Mouse (Mus musculus): ENCODE measurements around the gene St3gal2. TPM values are rescaled to one million over a fixed set of nuclear protein-coding genes. Genes with fewer than 3 reads are reported as not detected.

St3gal2 gene
- polyA plus RNA-seq, 2 experiments, result 9.6 to 11.7 TPM

- no peak for DNase-seq (ENCODE audit: low read depth in 3 of 3, low spot score in 3 of 3)
- Histone ChIP-seq H3K4me2 (ENCODE audit: low read depth) (no peak overlapping the region), H3K9me3 (ENCODE audit: control insufficient read depth, low read length) (no peaks in the 10 kb centered on the region), H3K4me1 (replicated peaks; ENCODE audit: control insufficient read depth in 2 of 2, insufficient read depth in 2 of 2, low read length in 1 of 2) (no peaks in the 10 kb centered on the region), H3K36me3 (replicated peaks; ENCODE audit: control insufficient read depth, insufficient read depth, low read depth) (no peaks in the 10 kb centered on the region), H3K4me3 (ENCODE audit: insufficient read depth in 1 of 2, low read depth in 2 of 2, low read length in 2 of 2) (no peak overlapping the region), H3K27me3 (ENCODE audit: control insufficient read depth, insufficient read depth, low read length) (no peaks in the 10 kb centered on the region), H3K9ac (replicated peaks) (no peak overlapping the region), H3K27ac (no peak overlapping the region)
- ATAC-seq (ENCODE audit: insufficient read depth), result no peak
- 79% methylated on average over 7 of the region's 7 CpGs for whole genome bisulfite sequencing (ENCODE audit: insufficient replicate concordance)
- TF ChIP-seq CTCF (IDR thresholded peaks at IDR 0.05; ENCODE audit: low read depth), result peak; percentile 24; the same call in 1 of the 2 replicates
- TF ChIP-seq EP300 (IDR thresholded peaks at IDR 0.05; ENCODE audit: low read depth), result no peak
These were observed 27.7 kb upstream of the St3gal2 start for GRCm38 (mm10) chr8:110892040-110892439.

- Histone ChIP-seq H3K4me3 (ENCODE audit: insufficient read depth in 1 of 2, low read depth in 2 of 2, low read length in 2 of 2) (no peak overlapping the region), H3K4me1 (replicated peaks; ENCODE audit: control insufficient read depth in 2 of 2, insufficient read depth in 2 of 2, low read length in 1 of 2) (no peaks in the 10 kb centered on the region), H3K9ac (replicated peaks) (no peak overlapping the region), H3K9me3 (ENCODE audit: control insufficient read depth, low read length) (no peaks in the 10 kb centered on the region), H3K27me3 (ENCODE audit: control insufficient read depth, insufficient read depth, low read length) (no peaks in the 10 kb centered on the region), H3K36me3 (replicated peaks; ENCODE audit: control insufficient read depth, insufficient read depth, low read depth) (no peaks in the 10 kb centered on the region), H3K27ac (no peak overlapping the region), H3K4me2 (ENCODE audit: low read depth) (no peak overlapping the region)
- DNase-seq (ENCODE audit: low read depth in 3 of 3, low spot score in 3 of 3), result no peak
- 86% methylated on average over 2 of the region's 2 CpGs for WGBS (ENCODE audit: insufficient replicate concordance)
- TF ChIP-seq CTCF (IDR thresholded peaks at IDR 0.05; ENCODE audit: low read depth) (no peak), EP300 (IDR thresholded peaks at IDR 0.05; ENCODE audit: low read depth) (no peak)
- ATAC-seq (ENCODE audit: insufficient read depth), result no peak
These were observed 26.8 kb upstream of the St3gal2 start for GRCm38 (mm10) chr8:110892913-110893312.

- DNase-seq (ENCODE audit: low read depth in 3 of 3, low spot score in 3 of 3) (no peak), ATAC-seq (ENCODE audit: insufficient read depth) (no peak)
- 74% methylated on average over 10 of the region's 10 CpGs for WGBS (ENCODE audit: insufficient replicate concordance)
- Histone ChIP-seq H3K27me3 (ENCODE audit: control insufficient read depth, insufficient read depth, low read length) (no peaks in the 10 kb centered on the region), H3K4me2 (ENCODE audit: low read depth) (no peak overlapping the region), H3K9ac (replicated peaks) (no peak overlapping the region), H3K9me3 (ENCODE audit: control insufficient read depth, low read length) (no peaks in the 10 kb centered on the region), H3K4me3 (ENCODE audit: insufficient read depth in 1 of 2, low read depth in 2 of 2, low read length in 2 of 2) (no peak overlapping the region), H3K4me1 (replicated peaks; ENCODE audit: control insufficient read depth in 2 of 2, insufficient read depth in 2 of 2, low read length in 1 of 2) (no peaks in the 10 kb centered on the region), H3K27ac (no peak overlapping the region), H3K36me3 (replicated peaks; ENCODE audit: control insufficient read depth, insufficient read depth, low read depth) (no peaks in the 10 kb centered on the region)
- no peak for TF ChIP-seq EP300 (IDR thresholded peaks at IDR 0.05; ENCODE audit: low read depth)
- no peak for TF ChIP-seq CTCF (IDR thresholded peaks at IDR 0.05; ENCODE audit: low read depth)
These were observed 24.9 kb upstream of the St3gal2 start for GRCm38 (mm10) chr8:110894851-110895250.

- no peak overlapping the region for H3K9ac ChIP-seq (replicated peaks)
- TF ChIP-seq CTCF (IDR thresholded peaks at IDR 0.05; ENCODE audit: low read depth), result no peak
- no peaks in the 10 kb centered on the region for H3K27me3 ChIP-seq (ENCODE audit: control insufficient read depth, insufficient read depth, low read length)
- H3K4me1 ChIP-seq (replicated peaks; ENCODE audit: control insufficient read depth in 2 of 2, insufficient read depth in 2 of 2, low read length in 1 of 2), result no peaks in the 10 kb centered on the region
- no peaks in the 10 kb centered on the region for H3K9me3 ChIP-seq (ENCODE audit: control insufficient read depth, low read length)
- DNase-seq (ENCODE audit: low read depth in 3 of 3, low spot score in 3 of 3), result no peak
- no peak overlapping the region for H3K27ac ChIP-seq
- ATAC-seq (ENCODE audit: insufficient read depth), result no peak
- 73% methylated on average over 7 of the region's 9 CpGs for WGBS (ENCODE audit: insufficient replicate concordance)
- H3K36me3 ChIP-seq (replicated peaks; ENCODE audit: control insufficient read depth, insufficient read depth, low read depth), result no peaks in the 10 kb centered on the region
- H3K4me3 ChIP-seq (ENCODE audit: insufficient read depth in 1 of 2, low read depth in 2 of 2, low read length in 2 of 2), result no peak overlapping the region
- H3K4me2 ChIP-seq (ENCODE audit: low read depth), result no peak overlapping the region
These were observed 24.5 kb upstream of the St3gal2 start for GRCm38 (mm10) chr8:110895254-110895653.

- Histone ChIP-seq H3K4me2 (ENCODE audit: low read depth) (no peak overlapping the region), H3K4me3 (ENCODE audit: insufficient read depth in 1 of 2, low read depth in 2 of 2, low read length in 2 of 2) (no peak overlapping the region), H3K27me3 (ENCODE audit: control insufficient read depth, insufficient read depth, low read length) (no peaks in the 10 kb centered on the region), H3K9ac (replicated peaks) (no peak overlapping the region), H3K4me1 (replicated peaks; ENCODE audit: control insufficient read depth in 2 of 2, insufficient read depth in 2 of 2, low read length in 1 of 2) (no peaks in the 10 kb centered on the region; a peak in 1 of 4 replicates), H3K27ac (no peak overlapping the region), H3K36me3 (replicated peaks; ENCODE audit: control insufficient read depth, insufficient read depth, low read depth) (no peaks in the 10 kb centered on the region), H3K9me3 (ENCODE audit: control insufficient read depth, low read length) (no peaks in the 10 kb centered on the region)
- no peak for ATAC-seq (ENCODE audit: insufficient read depth)
- TF ChIP-seq EP300 (IDR thresholded peaks at IDR 0.05; ENCODE audit: low read depth) (no peak), CTCF (IDR thresholded peaks at IDR 0.05; ENCODE audit: low read depth) (no peak)
- no peak for DNase-seq (ENCODE audit: low read depth in 3 of 3, low spot score in 3 of 3)
- WGBS (ENCODE audit: insufficient replicate concordance), result 84% methylated on average over 13 of the region's 13 CpGs
These were observed 23.9 kb upstream of the St3gal2 start for GRCm38 (mm10) chr8:110895812-110896211.

All from liver, embryonic 14.5 days (tissue).